Mouse (Mus musculus): ENCODE data around the gene Zbtb49.

- TF ChIP-seq CTCF (IDR thresholded peaks at IDR 0.05; ENCODE audit: control insufficient read depth, insufficient read depth, insufficient replicate concordance, low read depth, low read length) (no peak), POLR2A (IDR thresholded peaks at IDR 0.05; ENCODE audit: control insufficient read depth, low read depth, low read length) (no peak)
These were observed 60.4 kb downstream of the Zbtb49 start, which contains the start of gene Nsg1 for GRCm38 (mm10) chr5:38159634-38160413.

Measured in testis, adult 2 months (tissue).